Mouse (Mus musculus): ENCODE results near the gene Iyd. TPM values are rescaled to one million over a fixed set of nuclear protein-coding genes. Genes with fewer than 3 reads are reported as not detected.

The Iyd gene
- polyA plus RNA-seq (2017; shearing (Covaris generic)): not detected

GRCm38 (mm10) chr10:3540003-3540827, at the start of gene Iyd:
TSS of gene Iyd (plus strand) at chr10:3540240.

Other genes starting within 250 kb of the Iyd start
- not detected for gene Ppp1r14c, start 174.2 kb upstream of the Iyd start, polyA plus RNA-seq (2017; shearing (Covaris generic))
- gene Plekhg1, start 200.1 kb downstream of the Iyd start, polyA plus RNA-seq (2017; shearing (Covaris generic)): 0.63 TPM